Mouse (Mus musculus) neural tube, embryonic 14.5 days (tissue): ENCODE data around the gene Zmiz1. TPM values are rescaled to one million over a fixed set of nuclear protein-coding genes. Genes with fewer than 3 reads are reported as not detected.

Experiments
- ATAC-seq: fragments of 200-750 bp; cut with Nextera tagmentation; 2 replicates; pipeline ENCODE4 v1.8.0; 2017; ENCODE audit warnings: low read depth, mild to moderate bottlenecking, moderate TSS enrichment, moderate library complexity
- H3K27ac ChIP-seq: fragments of 300-500 bp; sonication (generic); 2 replicates; pipeline ENCODE4 v1.5.1; 2014; ENCODE audit warnings: low read depth, mild to moderate bottlenecking, control low read depth, low read length, moderate library complexity, mixed read lengths
- H3K27me3 ChIP-seq: fragments of 300-500 bp; sonication (generic); 2 replicates; pipeline ENCODE4 v1.6.1; 2014; ENCODE audit warnings: low read length; ENCODE audit not compliant: control insufficient read depth, insufficient read depth
- H3K36me3 ChIP-seq: fragments of 300-500 bp; sonication (generic); 2 replicates; pipeline ENCODE4 v1.6.1; 2014; ENCODE audit warnings: low read length, mixed read lengths; ENCODE audit not compliant: control insufficient read depth, insufficient read depth
- H3K4me1 ChIP-seq: fragments of 300-500 bp; sonication (generic); 2 replicates; pipeline ENCODE4 v1.6.1; 2014; ENCODE audit warnings: low read length; ENCODE audit not compliant: control insufficient read depth, insufficient read depth
- H3K4me2 ChIP-seq: fragments of 300-500 bp; sonication (generic); 2 replicates; pipeline ENCODE4 v1.6.1; 2014; ENCODE audit warnings: mild to moderate bottlenecking, low read depth, low read length, control low read depth
- H3K4me3 ChIP-seq: fragments of 300-500 bp; sonication (generic); 2 replicates; pipeline ENCODE4 v1.5.1; 2014; ENCODE audit warnings: low read depth, low read length, control low read depth, mixed read lengths
- H3K9ac ChIP-seq: fragments of 300-500 bp; sonication (generic); replicated peaks from 2 replicates; pipeline ENCODE4 v1.6.1; 2014; ENCODE audit warnings: low read depth, mild to moderate bottlenecking, control low read depth, low read length, mixed read lengths
- H3K9me3 ChIP-seq: fragments of 300-500 bp; sonication (generic); 2 replicates; pipeline ENCODE4 v1.6.1; 2016; ENCODE audit warnings: low read length; ENCODE audit not compliant: control insufficient read depth
- WGBS: fragments of 180-500 bp; shearing (Covaris S2); extraction: QIAGEN DNeasy Blood & Tissue Kit; methylation state at CpG from one replicate; pipeline ENCODE4 v1.1.7; 2014; 5-methylcytosine and 5-hydroxymethylcytosine counted together
- polyA plus RNA-seq: library from polyadenylated mRNA; unstranded; fragments of >200 nt; fragmentation: Nextera tagmentation; extraction: Ambion mirVana; gene quantifications from 2 replicates; pipeline ENCODE4 v1.2.1, GENCODE M21; 2014

Gene Zmiz1
- polyA plus RNA-seq, 1 experiment from 2014 or later, result 75.0 TPM

DNA sequence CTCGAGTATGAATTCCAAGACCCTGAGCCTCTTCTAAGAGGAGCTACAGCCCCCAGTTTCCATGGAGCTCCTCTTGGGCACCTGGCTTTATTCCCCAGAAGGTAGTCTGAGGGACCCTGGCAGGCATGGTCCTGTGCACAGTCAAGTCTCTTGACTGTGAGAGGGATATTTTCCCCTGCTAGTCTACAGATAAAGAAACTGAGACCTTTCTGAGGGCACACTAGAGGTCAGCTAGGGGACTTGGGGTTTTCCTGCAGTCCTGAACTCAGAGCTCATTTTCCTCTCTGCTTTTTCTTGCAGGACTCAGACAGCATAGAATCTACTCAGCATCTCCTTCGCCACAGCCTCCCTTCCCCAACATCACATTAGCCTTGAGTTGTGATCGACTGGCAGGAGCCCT, 43.4 kb downstream of the Zmiz1 start:
- 97% methylated on average over 3 of the region's 3 CpGs for WGBS
- ATAC-seq, result no peak
- H3K27me3 ChIP-seq, result no peaks in the 10 kb centered on the region

DNA sequence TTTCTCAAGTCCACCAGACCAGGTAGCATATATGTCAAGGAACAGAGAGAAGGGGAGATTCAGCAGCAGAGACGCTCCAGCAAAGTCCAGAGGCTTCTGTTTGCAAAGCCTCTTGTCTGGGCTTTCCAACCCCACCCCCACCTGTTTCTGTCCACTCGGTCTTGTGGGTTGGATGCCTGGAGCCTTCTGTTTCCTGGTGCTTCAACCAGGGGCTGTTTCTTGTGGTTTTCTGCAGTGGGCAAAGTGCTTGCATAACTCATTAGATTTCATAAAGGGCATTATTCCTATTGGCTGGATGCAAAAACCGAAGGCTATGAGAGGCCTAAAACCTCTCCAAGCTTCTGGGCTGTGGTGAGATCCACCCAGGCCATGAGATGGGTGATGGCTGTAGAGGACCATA, 45.3 kb downstream of the Zmiz1 start:
- peaks cover 18% of the 10 kb centered on the region for H3K4me1 ChIP-seq
- H3K27me3 ChIP-seq, result no peaks in the 10 kb centered on the region
- H3K4me2 ChIP-seq, result no peak overlapping the region
- peaks cover 13% of the 10 kb centered on the region for H3K36me3 ChIP-seq
- WGBS, result 84% methylated on average over 3 of the region's 3 CpGs
- no peak overlapping the region for H3K9ac ChIP-seq
- ATAC-seq, result no peak
- H3K4me3 ChIP-seq, result no peak overlapping the region
- H3K27ac ChIP-seq, result no peak overlapping the region
- H3K9me3 ChIP-seq, result no peaks in the 10 kb centered on the region

More for the DNA sequence above, 43.4 kb downstream of the Zmiz1 start:
- Histone ChIP-seq H3K9me3 (no peaks in the 10 kb centered on the region), H3K4me3 (no peak overlapping the region), H3K4me2 (no peak overlapping the region), H3K27ac (no peak overlapping the region), H3K4me1 (peaks cover 35% of the 10 kb centered on the region), H3K9ac (no peak overlapping the region), H3K36me3 (peaks cover 13% of the 10 kb centered on the region)

DNA sequence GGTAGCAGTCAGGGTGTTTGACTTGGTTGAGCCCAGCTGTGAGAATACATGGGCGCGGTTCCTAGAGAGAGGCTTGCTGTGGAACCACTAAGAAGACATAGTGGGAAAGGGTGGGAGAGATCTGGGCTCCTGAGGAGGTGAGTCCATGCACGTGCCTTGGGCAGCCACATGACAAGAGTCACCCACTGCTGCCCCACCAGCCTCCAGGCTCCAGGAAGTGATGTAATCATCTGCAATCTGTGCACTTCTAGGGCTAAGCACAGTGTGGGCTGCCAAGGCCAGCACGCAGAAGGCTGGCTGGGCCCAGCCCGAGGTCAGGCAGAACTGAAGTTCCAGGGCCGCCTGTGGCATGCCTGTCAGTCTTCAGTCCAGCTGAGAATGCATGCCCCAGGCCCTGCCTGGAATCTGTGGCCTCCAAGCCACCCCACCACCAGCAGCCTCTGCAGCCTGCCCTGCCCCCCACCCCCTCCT, 46.3 kb downstream of the Zmiz1 start:
- no peak; the same call in 1 of the 2 replicates for ATAC-seq

DNA sequence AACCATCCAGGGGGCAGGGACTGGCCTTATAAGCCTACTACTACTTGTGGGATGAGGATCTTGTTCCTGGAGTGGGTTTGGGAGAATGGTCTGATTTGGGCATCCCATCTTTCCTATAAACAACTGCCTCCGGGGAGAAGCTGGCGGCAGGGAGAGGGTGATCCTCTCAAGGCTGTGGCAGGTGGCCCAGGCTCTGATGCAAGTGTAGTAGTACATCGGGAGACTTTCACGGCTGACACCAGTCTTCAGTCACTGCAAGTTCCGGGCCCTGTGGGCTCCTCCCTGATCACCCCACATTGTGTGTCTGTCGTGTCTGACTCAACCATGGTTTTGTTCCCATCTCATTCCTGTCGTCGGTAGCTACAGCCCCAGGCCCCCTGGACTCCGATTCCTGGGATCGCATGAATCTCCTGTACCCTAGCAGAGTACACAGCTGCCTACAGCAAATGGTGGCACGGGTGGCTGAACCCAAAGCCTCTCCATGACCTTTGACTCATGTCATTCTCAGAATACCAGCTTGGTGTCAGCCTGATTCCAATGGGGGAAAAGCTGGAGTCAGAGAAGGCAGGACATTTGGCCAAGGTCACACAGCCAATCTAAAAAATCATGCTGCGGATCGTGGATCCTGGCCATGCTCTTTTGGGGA, 49.2 kb downstream of the Zmiz1 start:
- H3K27me3 ChIP-seq, result no peaks in the 10 kb centered on the region
- no peak overlapping the region for H3K27ac ChIP-seq
- no peak overlapping the region for H3K4me3 ChIP-seq
- H3K36me3 ChIP-seq, result peaks cover 13% of the 10 kb centered on the region
- H3K4me1 ChIP-seq, result peaks cover 40% of the 10 kb centered on the region
- no peak overlapping the region for H3K4me2 ChIP-seq
- ATAC-seq, result no peak
- WGBS, result 80% methylated on average over 13 of the region's 13 CpGs
- H3K9ac ChIP-seq, result no peak overlapping the region
- no peaks in the 10 kb centered on the region for H3K9me3 ChIP-seq

More for the DNA sequence above, 46.3 kb downstream of the Zmiz1 start:
- no peak overlapping the region for H3K4me3 ChIP-seq
- H3K27me3 ChIP-seq, result no peaks in the 10 kb centered on the region
- peaks cover 13% of the 10 kb centered on the region for H3K36me3 ChIP-seq
- H3K4me1 ChIP-seq, result peaks cover 18% of the 10 kb centered on the region
- no peak overlapping the region for H3K4me2 ChIP-seq
- no peaks in the 10 kb centered on the region for H3K9me3 ChIP-seq
- WGBS, result 80% methylated on average over 6 of the region's 6 CpGs
- H3K9ac ChIP-seq, result no peak overlapping the region
- H3K27ac ChIP-seq, result no peak overlapping the region

DNA sequence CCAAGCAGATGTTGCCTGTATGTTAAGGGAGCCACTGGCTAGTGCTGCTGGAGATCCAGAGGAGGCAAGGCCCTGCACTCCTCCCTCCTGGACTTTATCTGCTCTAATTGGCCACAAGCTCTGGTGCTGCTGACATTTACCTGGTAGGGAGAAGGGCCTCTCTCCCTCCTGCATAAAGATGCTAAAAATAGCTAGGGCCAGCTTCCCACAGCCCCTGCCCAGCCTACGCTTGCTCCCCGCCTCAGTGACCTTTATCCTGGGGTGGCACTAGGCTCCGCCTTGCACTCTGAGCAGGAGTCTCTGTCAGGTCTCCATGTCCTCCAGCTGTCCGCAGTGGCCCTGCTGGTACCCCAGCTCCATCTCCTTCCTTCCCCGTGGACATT, 49.8 kb downstream of the Zmiz1 start:
- peaks cover 11% of the 10 kb centered on the region for H3K36me3 ChIP-seq
- H3K27me3 ChIP-seq, result no peaks in the 10 kb centered on the region
- H3K9ac ChIP-seq, result no peak overlapping the region
- no peak overlapping the region for H3K4me3 ChIP-seq
- peaks cover 45% of the 10 kb centered on the region for H3K4me1 ChIP-seq
- 96% methylated on average over 5 of the region's 5 CpGs for WGBS
- no peaks in the 10 kb centered on the region for H3K9me3 ChIP-seq
- no peak for ATAC-seq
- H3K27ac ChIP-seq, result no peak overlapping the region
- no peak overlapping the region for H3K4me2 ChIP-seq

DNA sequence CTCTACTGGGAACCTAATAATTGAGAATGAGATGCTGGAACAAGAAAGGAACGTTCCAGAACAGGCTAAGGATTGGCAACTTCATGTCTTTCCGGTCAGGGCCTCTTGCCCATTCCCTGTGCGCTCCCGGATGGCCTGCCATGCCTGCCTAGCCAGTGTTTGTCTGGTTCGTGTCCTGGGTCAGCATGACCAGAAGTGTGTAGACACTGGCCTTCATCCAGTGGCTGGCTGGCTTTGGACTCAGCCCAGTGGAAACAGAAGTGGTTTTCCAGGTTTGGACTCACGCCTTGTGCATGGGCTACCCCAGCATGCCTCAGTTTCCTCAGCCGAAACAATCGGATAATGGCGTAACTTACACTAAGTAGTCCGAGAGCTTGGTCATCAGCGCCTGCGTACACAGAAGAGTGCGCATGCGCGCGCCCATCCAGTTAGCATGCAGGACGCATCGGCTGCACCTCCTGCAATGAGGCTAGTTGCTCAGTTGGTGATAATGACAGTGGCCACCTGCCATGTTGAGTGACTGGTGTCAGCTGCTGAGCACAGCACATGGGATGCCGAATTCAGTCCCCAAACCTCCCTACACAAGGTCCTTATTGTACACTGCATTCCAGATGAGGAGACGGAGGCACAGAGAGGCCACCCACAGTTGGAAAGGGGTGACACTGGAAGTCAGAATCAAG, 50.6 kb downstream of the Zmiz1 start:
- H3K4me1 ChIP-seq, result peaks cover 45% of the 10 kb centered on the region
- H3K27me3 ChIP-seq, result no peaks in the 10 kb centered on the region
- H3K9me3 ChIP-seq, result no peaks in the 10 kb centered on the region
- no peak overlapping the region for H3K4me3 ChIP-seq
- 86% methylated on average over 20 of the region's 20 CpGs for WGBS
- H3K9ac ChIP-seq, result no peak overlapping the region
- H3K36me3 ChIP-seq, result peaks cover 4% of the 10 kb centered on the region; the same call in 1 of the 2 replicates
- no peak for ATAC-seq
- no peak overlapping the region for H3K27ac ChIP-seq
- H3K4me2 ChIP-seq, result no peak overlapping the region

DNA sequence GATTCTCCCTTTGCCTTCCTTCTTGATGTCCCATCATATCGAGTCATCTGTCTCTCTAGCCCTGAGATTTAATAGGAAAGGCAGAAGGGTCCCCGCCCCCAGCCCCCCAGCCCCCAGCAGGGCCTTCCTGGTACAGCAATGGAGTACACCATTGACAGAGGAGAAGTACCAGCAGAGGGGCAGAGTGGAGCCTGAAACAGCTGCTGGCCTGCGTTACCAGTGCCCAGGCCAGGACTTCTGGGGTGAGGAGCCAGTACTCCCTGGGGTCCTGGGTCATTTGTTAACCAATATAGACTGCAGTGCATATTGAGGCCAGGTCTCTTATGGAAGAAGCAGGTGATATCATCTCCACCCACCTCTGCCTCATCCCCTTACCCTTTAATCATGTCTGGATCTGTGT, 51.4 kb downstream of the Zmiz1 start:
- no peaks in the 10 kb centered on the region for H3K36me3 ChIP-seq
- H3K4me2 ChIP-seq, result no peak overlapping the region
- no peaks in the 10 kb centered on the region for H3K27me3 ChIP-seq
- 81% methylated on average over 3 of the region's 3 CpGs for WGBS
- no peak overlapping the region for H3K9ac ChIP-seq
- H3K9me3 ChIP-seq, result no peaks in the 10 kb centered on the region
- no peak for ATAC-seq
- 0 out of 2 replicates have a peak overlapping the region, but pooled peaks have one; percentile 29 for H3K27ac ChIP-seq
- peaks cover 48% of the 10 kb centered on the region for H3K4me1 ChIP-seq
- H3K4me3 ChIP-seq, result no peak overlapping the region

DNA sequence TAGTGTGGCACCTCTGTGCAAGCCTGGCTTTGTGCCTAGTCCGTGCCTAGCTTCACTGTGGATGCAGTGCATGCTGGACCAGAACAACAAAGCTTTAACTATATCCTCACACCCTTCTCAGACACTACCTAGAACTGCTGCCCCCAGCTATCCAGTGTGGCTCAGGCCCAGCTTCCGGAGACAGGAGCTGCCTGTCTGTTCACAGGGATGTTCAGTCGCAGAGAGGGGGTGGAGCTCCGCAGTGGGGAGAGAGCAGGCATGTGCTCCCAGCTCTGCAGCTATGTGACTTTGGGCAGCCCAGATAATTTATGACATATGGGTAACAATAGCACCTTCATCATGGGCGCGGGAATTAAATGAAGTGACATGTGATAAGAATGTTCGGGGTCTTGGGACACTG, 52.0 kb downstream of the Zmiz1 start:
- Histone ChIP-seq H3K9me3 (no peaks in the 10 kb centered on the region), H3K4me3 (no peak overlapping the region), H3K36me3 (no peaks in the 10 kb centered on the region), H3K9ac (no peak overlapping the region), H3K27ac (peak overlapping the region; percentile 29; the same call in 1 of the 2 replicates), H3K4me2 (no peak overlapping the region), H3K4me1 (peaks cover 54% of the 10 kb centered on the region), H3K27me3 (no peaks in the 10 kb centered on the region)
- 39% methylated on average over 7 of the region's 7 CpGs for WGBS
- no peak for ATAC-seq

DNA sequence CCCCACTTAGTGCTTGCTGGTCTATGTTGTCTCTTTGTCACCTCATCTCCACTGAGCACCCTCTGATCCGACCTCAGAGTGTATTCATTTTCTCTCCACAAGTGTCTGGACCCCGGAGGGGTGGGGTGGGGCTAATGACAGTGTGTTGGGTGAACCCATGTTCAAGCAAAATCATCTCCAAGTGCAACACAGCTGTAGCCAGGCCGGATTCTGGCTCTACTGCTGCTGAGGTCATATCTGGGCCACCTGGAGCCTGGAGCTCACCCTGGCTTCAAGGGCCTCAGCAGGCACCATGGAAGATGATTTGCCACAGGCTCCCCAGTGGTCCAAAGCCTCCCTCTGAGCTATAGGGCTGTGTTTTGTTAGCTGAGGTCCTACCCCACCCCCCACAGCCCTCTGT, 52.6 kb downstream of the Zmiz1 start:
- 55% methylated on average over 3 of the region's 3 CpGs for WGBS
- ATAC-seq, result no peak

More for the DNA sequence above, 52.6 kb downstream of the Zmiz1 start:
- Histone ChIP-seq H3K4me3 (no peak overlapping the region), H3K9me3 (no peaks in the 10 kb centered on the region), H3K4me2 (no peak overlapping the region), H3K27ac (peak overlapping the region; percentile 40; the same call in 1 of the 2 replicates), H3K9ac (no peak overlapping the region), H3K36me3 (no peaks in the 10 kb centered on the region), H3K4me1 (peaks cover 60% of the 10 kb centered on the region), H3K27me3 (no peaks in the 10 kb centered on the region)
